Mouse (Mus musculus) thymus, adult 18-20 months (tissue): ENCODE measurements around the gene Smgc.
A peak's percentile ranks its signal among the peaks of the same experiment; 100 is the strongest.
"Not testable (repeated sequence)": the region's sequence is repeated elsewhere in the genome, so short reads cannot be mapped to it uniquely, and the experiment has no call there.

Experiments used
- DNase-seq, 2 experiments: peaks; one replicate each; pipeline ENCODE4 v3.0.0; 2022; ENCODE audit warnings: mixed read lengths in 2 of 2

Gene Smgc

DNA sequence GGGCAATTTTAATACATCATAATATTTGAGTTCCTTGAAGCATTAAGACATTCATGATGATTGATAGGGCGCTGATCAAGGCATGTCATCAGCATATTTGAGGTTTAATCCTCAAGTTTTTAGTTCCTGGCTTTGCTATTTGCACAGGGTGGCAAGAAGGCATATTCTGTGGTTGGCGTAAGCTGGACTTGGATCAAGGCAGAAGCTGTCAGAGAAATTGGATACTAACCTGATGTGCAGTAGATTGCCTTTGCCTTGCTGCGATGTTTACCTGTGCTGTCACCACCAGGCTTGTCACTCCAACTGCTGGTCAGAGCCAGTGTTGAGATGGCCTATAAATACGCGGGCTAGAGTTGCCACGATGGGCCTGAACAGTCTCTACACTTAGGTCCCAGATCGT is at the start of gene Smgc:
TSS of gene Smgc (plus strand) at position 301 of the 400 bp plus-strand sequence.
- no peak for DNase-seq

DNA sequence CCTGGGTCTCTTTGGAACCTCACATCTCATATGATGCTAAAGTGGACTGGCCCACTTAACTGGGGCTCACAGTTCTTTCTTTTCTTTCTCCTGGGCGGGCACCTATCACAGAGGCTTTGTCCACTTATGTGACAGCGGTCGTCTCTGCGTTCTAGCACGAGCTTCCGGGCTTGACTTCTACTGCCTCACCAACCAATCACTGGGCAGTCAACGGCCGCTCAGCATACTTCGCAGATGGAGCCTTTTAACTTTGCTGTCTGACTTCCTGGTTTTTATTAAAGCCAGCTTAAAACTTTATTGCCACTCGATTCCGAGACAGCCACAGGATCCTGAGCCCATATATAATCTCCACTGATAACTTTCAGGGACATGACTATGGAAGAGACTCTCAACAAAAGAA is 49.7 kb upstream of the Smgc start:
- no peak for DNase-seq

DNA sequence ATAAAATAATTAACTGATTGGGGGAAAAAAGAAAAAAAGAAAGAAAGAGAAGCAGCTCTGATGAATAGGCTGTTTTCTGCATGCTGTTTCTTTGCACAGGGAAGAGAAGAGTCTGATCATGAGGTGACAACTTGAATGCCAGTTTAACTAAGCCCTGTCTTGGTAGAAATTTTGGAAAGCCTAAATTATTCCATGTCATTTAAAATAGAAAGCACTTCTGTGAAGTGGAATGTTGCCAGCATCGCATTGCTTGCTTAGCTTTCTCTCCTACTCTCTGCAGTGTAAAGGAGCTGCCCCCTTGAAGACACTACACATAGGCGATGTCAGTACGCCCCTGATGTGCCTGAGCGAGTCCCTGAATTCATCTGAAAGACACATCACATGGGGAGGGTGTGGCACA is 31.6 kb upstream of the Smgc start:
- DNase-seq, result no peak

DNA sequence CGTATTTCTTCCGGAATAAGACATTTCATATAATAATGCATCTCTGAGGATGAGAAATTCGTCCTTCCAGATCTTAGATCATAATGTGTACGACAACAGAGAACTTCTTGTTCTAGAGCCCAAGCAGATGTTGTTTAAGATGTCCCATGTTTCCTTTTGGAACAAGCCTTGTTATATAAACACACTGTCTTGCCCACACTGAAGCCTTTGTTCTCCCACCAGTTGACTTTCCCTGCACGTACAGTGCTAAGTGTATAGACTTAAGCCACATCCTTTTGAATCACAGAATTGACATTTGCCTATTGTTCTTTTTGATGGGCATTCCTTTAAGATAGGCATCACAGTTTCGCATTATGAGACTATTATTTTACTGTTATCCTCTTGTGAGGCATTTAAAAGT is 2.7 kb upstream of the Smgc start:
- DNase-seq, result no peak

DNA sequence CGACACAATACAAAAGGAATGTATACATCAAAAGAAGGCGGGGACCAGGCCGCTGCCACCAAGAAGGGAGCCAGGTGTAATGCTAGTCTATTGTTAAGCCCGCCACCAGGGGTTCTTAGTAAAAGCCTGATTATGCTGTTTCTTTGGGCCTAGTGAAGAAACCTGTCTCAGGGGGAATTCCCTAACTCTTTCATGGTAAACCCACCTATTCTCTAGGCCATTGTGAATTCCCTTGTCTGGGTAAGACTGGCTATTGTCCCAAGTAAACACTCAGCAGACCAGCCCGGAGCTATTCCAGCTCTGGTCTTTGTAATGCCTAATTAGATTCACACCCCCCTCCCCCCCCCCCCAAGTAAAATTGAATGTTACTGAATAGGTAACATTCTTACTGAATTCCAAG is 26.1 kb downstream of the Smgc start:
- not testable (repeated sequence) for DNase-seq

DNA sequence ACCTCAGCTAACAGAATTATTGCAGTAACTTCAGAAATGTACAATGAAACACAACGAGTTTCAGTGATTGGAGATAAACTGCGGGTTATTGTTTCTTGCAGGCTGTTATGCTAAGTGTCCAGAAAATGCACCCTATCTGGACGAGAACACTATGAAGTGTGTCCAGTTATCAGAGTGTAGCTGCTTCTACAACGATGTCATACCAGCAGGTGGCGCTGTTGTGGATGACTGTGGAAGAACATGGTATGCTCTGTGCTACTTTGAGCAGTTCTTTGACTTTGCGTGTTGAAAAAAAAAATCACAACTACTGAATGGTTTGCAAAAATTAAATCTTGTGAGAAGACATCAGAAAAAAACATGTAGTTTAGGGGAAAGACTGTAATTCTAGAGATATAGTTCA is 62.2 kb downstream of the Smgc start:
- DNase-seq, result no peak

DNA sequence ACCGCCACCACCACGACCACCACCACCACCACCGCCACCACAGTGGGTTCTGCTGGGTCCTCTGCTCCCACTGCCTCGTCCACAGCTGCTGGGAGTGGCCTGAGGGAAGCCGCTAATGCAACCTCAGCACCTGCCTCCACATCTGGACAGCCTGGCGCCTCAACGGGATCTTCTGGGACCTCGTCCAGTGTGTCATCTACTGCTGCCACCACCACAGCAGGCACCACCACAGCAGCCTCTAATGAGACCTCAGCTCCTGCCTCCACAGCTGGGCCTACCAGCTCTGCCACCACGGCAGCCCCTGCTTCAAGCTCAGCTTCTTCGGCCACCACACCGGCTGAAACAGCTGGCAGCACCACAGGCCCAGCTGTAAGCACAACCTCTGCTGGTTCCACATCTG is 69.0 kb downstream of the Smgc start:
- DNase-seq, result peak; percentile 35 to 48
